Mouse (Mus musculus) intestine, embryonic 14.5 days (tissue): Measurements from ENCODE around the gene Appl1. TPM values are rescaled to one million over a fixed set of nuclear protein-coding genes. Genes with fewer than 3 reads are reported as not detected.
A peak's percentile ranks its signal among the peaks of the same experiment; 100 is the strongest.
"Not testable (repeated sequence)": the region's sequence is repeated elsewhere in the genome, so short reads cannot be mapped to it uniquely, and the experiment has no call there.

Experiments
- ATAC-seq: fragments of 200-750 bp; cut with Nextera tagmentation; replicated peaks from 2 replicates; pipeline ENCODE4 v1.8.0; 2017; ENCODE audit warnings: low read depth, moderate number of reproducible peaks, moderate TSS enrichment, moderate library complexity; ENCODE audit not compliant: low FRiP score, low TSS enrichment
- DNase-seq: peaks from one replicate; pipeline ENCODE4 v3.0.0-alpha.2; 2018; ENCODE audit warnings: low spot score
- H3K27ac ChIP-seq: fragments of 300-500 bp; sonication (generic); 2 replicates; pipeline ENCODE4 v1.5.1; 2014; ENCODE audit warnings: low read depth, mild to moderate bottlenecking, control low read depth
- H3K27me3 ChIP-seq: fragments of 300-500 bp; sonication (generic); replicated peaks from 2 replicates; pipeline ENCODE4 v1.6.1; 2014; ENCODE audit warnings: low read length, control low read depth; ENCODE audit not compliant: control insufficient read depth, insufficient read depth
- H3K36me3 ChIP-seq: fragments of 300-500 bp; sonication (generic); 2 replicates; pipeline ENCODE4 v1.6.1; 2014; ENCODE audit warnings: low read length, control low read depth; ENCODE audit not compliant: control insufficient read depth, insufficient read depth
- H3K4me1 ChIP-seq: fragments of 300-500 bp; sonication (generic); replicated peaks from 2 replicates; pipeline ENCODE4 v1.6.1; 2014; ENCODE audit warnings: low read length, control low read depth, mixed read lengths; ENCODE audit not compliant: control insufficient read depth, insufficient read depth
- H3K4me2 ChIP-seq: fragments of 300-500 bp; sonication (generic); 2 replicates; pipeline ENCODE4 v1.6.1; 2014; ENCODE audit warnings: low read length
- H3K4me3 ChIP-seq: fragments of 300-500 bp; sonication (generic); 2 replicates; pipeline ENCODE4 v1.5.1; 2014; ENCODE audit warnings: low read depth, low read length, control low read depth, mixed read lengths
- H3K9ac ChIP-seq: fragments of 300-500 bp; sonication (generic); 2 replicates; pipeline ENCODE4 v1.6.1; 2014; ENCODE audit warnings: mild to moderate bottlenecking, low read length
- H3K9me3 ChIP-seq: fragments of 300-500 bp; sonication (generic); 2 replicates; pipeline ENCODE4 v1.6.1; 2016; ENCODE audit warnings: low read length, control low read depth; ENCODE audit not compliant: control insufficient read depth
- WGBS: fragments of 180-500 bp; shearing (Covaris S2); extraction: QIAGEN DNeasy Blood & Tissue Kit; methylation state at CpG from one replicate; pipeline ENCODE4 v1.1.7; 2014; 5-methylcytosine and 5-hydroxymethylcytosine counted together
- polyA plus RNA-seq: library from polyadenylated mRNA; unstranded; fragments of >200 nt; fragmentation: Nextera tagmentation; extraction: Ambion mirVana; gene quantifications from 2 replicates; pipeline ENCODE4 v1.2.1, GENCODE M21; 2014

The Appl1 gene
- polyA plus RNA-seq, 1 experiment from 2014 or later, result 43.8 TPM

DNA sequence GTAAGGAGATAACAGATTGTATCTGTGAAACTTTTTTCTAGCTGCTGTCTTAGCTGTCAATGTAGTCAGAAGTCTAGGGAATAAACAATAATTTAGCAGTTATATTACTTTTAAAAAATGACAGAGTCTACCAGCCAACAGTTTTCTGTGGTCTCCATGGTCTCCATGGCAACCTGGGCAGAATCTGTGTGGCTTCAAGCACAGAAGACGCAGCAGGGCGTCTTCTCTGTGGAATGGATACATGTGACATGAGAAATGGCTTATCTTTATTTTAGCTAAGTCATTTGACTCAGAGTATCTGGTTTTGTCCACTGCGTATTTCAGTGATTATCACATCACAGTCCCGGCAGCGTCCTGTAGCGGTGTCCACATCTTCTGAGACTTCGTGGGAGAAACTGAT is 5.2 kb upstream of the Appl1 start:
- DNase-seq (no peak), ATAC-seq (no peak)
- no peak overlapping the region for H3K4me3 ChIP-seq
- no peak overlapping the region for H3K9ac ChIP-seq
- H3K4me2 ChIP-seq, result no peak overlapping the region
- H3K36me3 ChIP-seq, result no peaks in the 10 kb centered on the region
- no peak overlapping the region for H3K27ac ChIP-seq
- WGBS, result 68% methylated on average over 7 of the region's 7 CpGs
- no peaks in the 10 kb centered on the region; the same call in 1 of the 2 replicates for H3K4me1 ChIP-seq
- peaks cover 6% of the 10 kb centered on the region; the same call in 1 of the 2 replicates for H3K9me3 ChIP-seq
- no peaks in the 10 kb centered on the region for H3K27me3 ChIP-seq

GRCm38 (mm10) chr14:26975490-26975889 is 4.5 kb upstream of the Appl1 start:
- no peak for DNase-seq
- Histone ChIP-seq H3K4me1 (no peaks in the 10 kb centered on the region; the same call in 1 of the 2 replicates), H3K36me3 (no peaks in the 10 kb centered on the region), H3K27me3 (no peaks in the 10 kb centered on the region), H3K4me2 (no peak overlapping the region), H3K9me3 (no peaks in the 10 kb centered on the region), H3K4me3 (no peak overlapping the region), H3K27ac (no peak overlapping the region), H3K9ac (no peak overlapping the region)
- 81% methylated on average over 3 of the region's 3 CpGs for WGBS
- no peak for ATAC-seq

- no peaks in the 10 kb centered on the region for H3K27me3 ChIP-seq
- H3K9ac ChIP-seq, result no peak overlapping the region
- H3K9me3 ChIP-seq, result no peaks in the 10 kb centered on the region
- H3K4me1 ChIP-seq, result peaks cover 8% of the 10 kb centered on the region
- H3K4me2 ChIP-seq, result no peak overlapping the region
- no peak overlapping the region for H3K27ac ChIP-seq
- no peaks in the 10 kb centered on the region for H3K36me3 ChIP-seq
- WGBS, result 77% methylated on average over 2 of the region's 2 CpGs
- ATAC-seq (no peak), DNase-seq (no peak)
- H3K4me3 ChIP-seq, result no peak overlapping the region
Observed at GRCm38 (mm10) chr14:26973089-26973488, 2.1 kb upstream of the Appl1 start.

DNA sequence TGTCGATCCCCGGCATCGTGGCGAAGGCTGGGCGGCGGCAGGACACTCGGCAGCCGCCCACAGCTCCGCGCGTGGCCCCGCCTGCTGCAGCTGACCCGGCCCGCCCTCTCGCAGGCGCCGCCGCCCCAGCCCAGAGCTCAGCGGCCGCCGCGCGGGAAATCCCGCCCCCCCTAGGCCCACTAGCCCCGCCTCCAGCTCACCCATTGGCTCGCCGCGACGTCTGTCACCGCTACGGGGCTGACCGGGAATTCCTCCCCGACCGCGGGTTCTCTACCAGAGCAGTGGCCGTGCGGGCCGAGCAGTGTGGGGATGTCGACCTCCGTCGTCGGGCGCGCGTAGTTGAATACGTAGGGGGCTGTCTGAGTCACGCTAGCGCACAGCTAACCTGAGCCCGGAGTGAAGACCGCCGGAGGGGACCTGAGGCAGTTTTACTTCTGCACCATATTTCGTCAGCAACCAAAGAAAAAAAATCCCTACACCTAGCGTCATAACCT is 546 bp downstream of the Appl1 start:
- Histone ChIP-seq H3K27me3 (no peaks in the 10 kb centered on the region), H3K4me3 (peak overlapping the region; percentile 63), H3K4me2 (peak overlapping the region; percentile 73), H3K27ac (peak overlapping the region; percentile 79), H3K4me1 (peaks cover 8% of the 10 kb centered on the region), H3K36me3 (no peaks in the 10 kb centered on the region), H3K9me3 (no peaks in the 10 kb centered on the region), H3K9ac (peak overlapping the region; percentile 92)
- DNase-seq (peak; percentile 100), ATAC-seq (peak; percentile 99)
- under 1% methylated on average over 52 of the region's 53 CpGs for WGBS

GRCm38 (mm10) chr14:26969856-26970407 is 1.1 kb downstream of the Appl1 start:
- peak overlapping the region; percentile 63 for H3K4me3 ChIP-seq
- peak overlapping the region; percentile 79 for H3K27ac ChIP-seq
- no peaks in the 10 kb centered on the region for H3K36me3 ChIP-seq
- peak overlapping the region; percentile 73 for H3K4me2 ChIP-seq
- H3K4me1 ChIP-seq, result peaks cover 8% of the 10 kb centered on the region
- DNase-seq, result peak; percentile 87
- no peaks in the 10 kb centered on the region for H3K9me3 ChIP-seq
- peak; percentile 85 for ATAC-seq
- peak overlapping the region; percentile 92 for H3K9ac ChIP-seq
- under 1% methylated on average over 62 of the region's 62 CpGs for WGBS
- no peaks in the 10 kb centered on the region for H3K27me3 ChIP-seq

DNA sequence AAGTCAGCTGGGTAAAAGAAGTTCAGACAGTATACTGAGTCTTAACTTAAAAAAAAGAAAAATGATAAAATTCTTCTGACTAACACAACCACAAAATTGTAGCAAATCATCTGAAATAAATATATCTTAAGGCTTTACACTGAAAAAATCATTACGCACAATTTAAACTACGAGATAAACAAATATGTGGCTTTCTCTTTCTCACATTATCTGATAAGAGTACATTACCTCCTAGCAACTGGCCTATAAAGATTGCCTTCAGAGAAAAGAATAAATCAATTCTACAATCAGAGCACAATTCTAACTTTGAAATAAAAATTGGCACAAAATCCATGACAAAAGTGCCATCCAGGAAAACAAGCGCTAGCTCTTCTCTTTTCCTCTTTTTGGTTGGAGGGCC is 1.9 kb downstream of the Appl1 start:
- 70% methylated on average over 3 of the region's 3 CpGs for WGBS
- Histone ChIP-seq H3K4me2 (peak overlapping the region; percentile 73), H3K27me3 (no peaks in the 10 kb centered on the region), H3K36me3 (peaks cover 5% of the 10 kb centered on the region; the same call in 1 of the 2 replicates), H3K9ac (peak overlapping the region; percentile 92), H3K4me1 (peaks cover 8% of the 10 kb centered on the region), H3K4me3 (peak overlapping the region; percentile 63), H3K27ac (no peak overlapping the region), H3K9me3 (no peaks in the 10 kb centered on the region)
- DNase-seq (no peak), ATAC-seq (no peak)

DNA sequence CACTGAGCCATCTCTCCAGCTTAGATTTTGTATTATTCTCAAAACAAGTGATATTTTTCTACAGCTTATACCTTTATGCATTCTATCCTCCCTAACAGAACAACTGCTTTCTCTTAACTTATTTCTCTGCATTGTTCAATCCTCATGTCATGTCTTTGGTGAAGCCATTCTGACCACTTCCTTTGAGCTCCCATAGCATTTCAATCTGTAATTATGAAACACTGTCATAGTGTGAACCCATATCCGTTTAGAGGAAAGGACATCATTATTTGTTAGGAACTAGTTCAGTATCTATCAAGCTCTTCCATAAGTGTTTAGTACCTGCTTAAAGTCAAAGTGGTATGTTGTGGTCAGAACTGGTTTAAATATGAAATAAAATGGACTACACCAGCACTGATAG is 10.5 kb downstream of the Appl1 start:
- Histone ChIP-seq H3K4me2 (no peak overlapping the region), H3K9ac (no peak overlapping the region), H3K36me3 (peaks cover 43% of the 10 kb centered on the region), H3K9me3 (no peaks in the 10 kb centered on the region), H3K4me1 (no peaks in the 10 kb centered on the region), H3K27me3 (no peaks in the 10 kb centered on the region), H3K27ac (no peak overlapping the region), H3K4me3 (no peak overlapping the region)
- 81% methylated on average over 1 of the region's 1 CpGs for WGBS
- ATAC-seq, result no peak
- no peak for DNase-seq

DNA sequence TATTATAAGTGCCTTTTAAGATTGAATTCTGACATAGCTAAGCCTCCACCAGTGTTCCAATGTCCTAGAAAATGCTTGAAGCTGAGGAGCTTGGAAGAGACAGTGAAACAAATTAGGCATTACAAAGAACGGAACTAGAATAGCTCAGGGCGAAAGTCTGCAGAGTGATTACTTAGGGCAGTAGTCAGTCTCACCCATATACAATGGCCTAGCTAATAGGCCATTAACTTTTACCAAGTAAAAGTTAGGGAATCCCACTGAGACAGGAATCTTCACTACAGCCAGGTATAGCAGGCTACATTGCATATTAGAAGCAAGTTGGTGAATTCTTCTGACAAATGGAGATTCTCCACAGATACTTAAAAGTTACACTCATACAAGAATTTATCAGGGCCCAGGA is 14.9 kb downstream of the Appl1 start:
- not testable (repeated sequence) for ATAC-seq
- peaks cover 40% of the 10 kb centered on the region for H3K36me3 ChIP-seq

GRCm38 (mm10) chr14:26935558-26935957 is 35.5 kb downstream of the Appl1 start:
- no peaks in the 10 kb centered on the region for H3K4me1 ChIP-seq
- 92% methylated on average over 4 of the region's 4 CpGs for WGBS

More for the DNA sequence above, 14.9 kb downstream of the Appl1 start:
- not testable (repeated sequence) for H3K27ac ChIP-seq, H3K4me1 ChIP-seq, DNase-seq, H3K9me3 ChIP-seq, H3K4me2 ChIP-seq, H3K9ac ChIP-seq, H3K27me3 ChIP-seq, H3K4me3 ChIP-seq
- 86% methylated on average over 2 of the region's 2 CpGs for WGBS

More at GRCm38 (mm10) chr14:26935558-26935957, 35.5 kb downstream of the Appl1 start:
- peaks cover 35% of the 10 kb centered on the region for H3K36me3 ChIP-seq
- ATAC-seq (no peak), DNase-seq (no peak)
- H3K4me3 ChIP-seq, result no peak overlapping the region
- no peaks in the 10 kb centered on the region for H3K9me3 ChIP-seq
- H3K27me3 ChIP-seq, result no peaks in the 10 kb centered on the region
- H3K9ac ChIP-seq, result no peak overlapping the region
- H3K4me2 ChIP-seq, result no peak overlapping the region
- no peak overlapping the region for H3K27ac ChIP-seq
